Mouse (Mus musculus) MEL (cell line): ENCODE data around the gene Coro1a.

ENCODE experiments used
- CHD1 ChIP-seq: IDR thresholded peaks from 2 replicates; pipeline ENCODE4 v1.6.1; 2012; ENCODE audit warnings: low read depth, mild to moderate bottlenecking, inconsistent platforms, low read length, improper control_type of control experiment
- CHD2 ChIP-seq: IDR thresholded peaks from 2 replicates; pipeline ENCODE4 v1.6.1; 2011; ENCODE audit warnings: low read length, improper control_type of control experiment
- CTCF ChIP-seq, 3 experiments: IDR thresholded peaks in 2 of 3; conservative IDR thresholded peaks in 1 of 3; 2 replicates each; pipeline ENCODE4 v1.5.1; 2011 to 2012; ENCODE audit warnings: low read length in 3 of 3, low read depth in 2 of 3, mild to moderate bottlenecking in 2 of 3, improper control_type of control experiment in 1 of 3, inconsistent platforms in 1 of 3, mixed read lengths in 1 of 3, moderate library complexity in 1 of 3; ENCODE audit not compliant: control insufficient read depth in 1 of 3, insufficient read depth in 1 of 3, poor library complexity in 1 of 3, severe bottlenecking in 1 of 3
- EP300 ChIP-seq, 2 experiments: IDR thresholded peaks; 2 replicates each; pipeline ENCODE4 v1.6.1; 2011; ENCODE audit warnings: improper control_type of control experiment in 2 of 2, low read length in 2 of 2, low read depth in 1 of 2, mild to moderate bottlenecking in 1 of 2
- GABPA ChIP-seq: IDR thresholded peaks from 2 replicates; pipeline ENCODE4 v1.6.1; 2012; ENCODE audit warnings: low read depth, mild to moderate bottlenecking, inconsistent platforms, low read length, improper control_type of control experiment, moderate library complexity
- GATA1 ChIP-seq: IDR thresholded peaks from 2 replicates; pipeline ENCODE4 v1.6.1; 2011; ENCODE audit warnings: low read depth, low read length, improper control_type of control experiment
- MAZ ChIP-seq: IDR thresholded peaks from 2 replicates; pipeline ENCODE4 v1.6.1; 2012; ENCODE audit warnings: low read depth, mild to moderate bottlenecking, inconsistent platforms, low read length, improper control_type of control experiment
- MXI1 ChIP-seq: IDR thresholded peaks from 2 replicates; pipeline ENCODE4 v1.6.1; 2011; ENCODE audit warnings: mild to moderate bottlenecking, low read depth, low read length, improper control_type of control experiment
- POLR2A ChIP-seq, 2 experiments: IDR thresholded peaks; 2 replicates each; pipeline ENCODE4 v1.6.1; 2011 to 2012; ENCODE audit warnings: low read length in 2 of 2, mild to moderate bottlenecking in 2 of 2, control low read depth in 1 of 2, improper control_type of control experiment in 1 of 2, low read depth in 1 of 2, moderate library complexity in 1 of 2; ENCODE audit not compliant: control insufficient read depth in 1 of 2, insufficient read depth in 1 of 2, poor library complexity in 1 of 2
- POLR2AphosphoS2 ChIP-seq: IDR thresholded peaks from 2 replicates; pipeline ENCODE4 v1.6.1; 2011; ENCODE audit warnings: low read length, improper control_type of control experiment
- POLR2AphosphoS5 ChIP-seq: IDR thresholded peaks from 2 replicates; pipeline ENCODE4 v1.6.1; 2012; ENCODE audit warnings: low read depth, borderline replicate concordance, mild to moderate bottlenecking, inconsistent platforms, low read length, moderate library complexity, mixed read lengths
- TAL1 ChIP-seq: IDR thresholded peaks from 2 replicates; pipeline ENCODE4 v1.6.1; 2012; ENCODE audit warnings: mild to moderate bottlenecking, inconsistent platforms, low read length, moderate library complexity, mixed read lengths
- USF1 ChIP-seq: IDR thresholded peaks from 2 replicates; pipeline ENCODE4 v1.6.1; 2014; ENCODE audit warnings: low read depth, mild to moderate bottlenecking, inconsistent platforms, low read length, improper control_type of control experiment, moderate library complexity

- TF ChIP-seq EP300 (IDR thresholded peaks at IDR 0.05; ENCODE audit: low read depth in 1 of 2, low read length in 2 of 2), result no peak
- TF ChIP-seq MAZ, result no peak
- TF ChIP-seq GATA1, result no peak
- TF ChIP-seq POLR2AphosphoS5, result no peak
- no peak for TF ChIP-seq CTCF (IDR thresholded peaks at IDR 0.05 in 2 of 3, conservative IDR thresholded peaks at IDR 0.05 in 1 of 3; ENCODE audit: control insufficient read depth in 1 of 3, insufficient read depth in 1 of 3, low read depth in 2 of 3, low read length in 3 of 3, poor library complexity in 1 of 3, severe bottlenecking in 1 of 3)
- TF ChIP-seq POLR2A (IDR thresholded peaks at IDR 0.05; ENCODE audit: control insufficient read depth in 1 of 2, insufficient read depth in 1 of 2, low read depth in 1 of 2, low read length in 2 of 2, poor library complexity in 1 of 2), result no peak
- no peak for TF ChIP-seq POLR2AphosphoS2
- no peak for TF ChIP-seq GABPA
- TF ChIP-seq CHD1, result no peak
- no peak for TF ChIP-seq TAL1
- TF ChIP-seq CHD2, result no peak
- TF ChIP-seq MXI1, result no peak
- TF ChIP-seq USF1, result no peak
These were observed 8.1 kb upstream of the Coro1a start for GRCm38 (mm10) chr7:126715679-126716078.
